Mouse (Mus musculus): ENCODE results near the gene Eif2b3. TPM values are rescaled to one million over a fixed set of nuclear protein-coding genes. Genes with fewer than 3 reads are reported as not detected.

Gene Eif2b3
- polyA plus RNA-seq, 1 experiment, result 23.4 TPM

DNA sequence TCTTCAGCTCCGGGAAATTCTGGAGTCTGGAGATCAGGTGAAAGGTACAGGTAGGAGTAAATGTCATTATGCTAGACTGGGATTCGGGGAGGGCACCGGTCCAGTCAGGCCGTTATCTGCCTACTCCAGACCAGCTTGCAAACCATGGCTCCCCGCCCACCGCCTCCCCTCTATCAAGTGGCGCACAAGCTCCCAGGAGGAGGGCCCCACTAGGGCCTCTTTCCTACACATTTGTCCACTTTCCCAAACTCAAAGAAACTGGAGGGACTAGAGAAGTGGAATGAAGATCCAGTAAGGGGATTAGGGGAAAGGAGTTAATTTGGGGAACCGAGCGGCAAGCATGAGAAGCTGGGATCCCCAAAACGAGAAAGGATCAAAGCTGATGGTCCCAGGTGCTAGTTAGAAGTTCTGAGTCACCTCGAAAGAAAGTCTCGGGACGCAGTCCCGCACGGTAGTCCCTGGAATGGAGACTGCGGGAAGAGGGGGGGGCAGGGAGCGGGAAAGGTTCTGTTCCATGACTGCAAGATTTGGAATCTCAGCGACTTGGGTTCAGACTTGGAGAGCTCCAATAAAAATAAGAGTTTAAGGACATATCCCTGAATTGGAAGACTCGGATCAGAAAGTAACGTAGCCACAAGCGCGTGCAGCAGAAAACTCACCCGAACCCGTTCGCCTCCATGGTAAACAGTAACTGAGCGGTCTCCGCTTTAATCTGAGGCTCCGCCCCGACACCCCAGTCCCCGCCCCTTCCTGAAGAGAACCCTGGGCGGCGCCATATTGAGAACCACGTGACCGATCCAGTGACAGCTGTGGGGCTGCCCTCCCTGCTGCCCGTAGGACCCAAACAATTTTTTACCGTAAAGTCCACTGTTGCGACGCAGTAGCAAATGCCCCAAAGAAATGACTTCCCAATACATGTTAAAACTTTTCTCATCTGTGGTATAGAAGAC lies 25.3 kb upstream of the Eif2b3 start, which contains the start of gene Urod:
Gene Urod (minus strand): TSS at position 742 of the 950 bp plus-strand sequence.
- TF ChIP-seq POLR2A (IDR thresholded peaks at IDR 0.05; ENCODE audit: borderline replicate concordance, control insufficient read depth, low read depth, low read length), result peak; percentile 62
- no peak for TF ChIP-seq CTCF (IDR thresholded peaks at IDR 0.05; ENCODE audit: control insufficient read depth, insufficient read depth, low read length)
- H3K4me3 ChIP-seq (replicated peaks; ENCODE audit: control insufficient read depth, low read depth, low read length), result peak within 1 kb of the TSS; percentile 87
- peak within 1 kb of the TSS; percentile 80 for H3K27ac ChIP-seq (ENCODE audit: control insufficient read depth, insufficient read depth, low read depth, low read length, poor library complexity)
- WGBS, result 2% methylated on average over 38 of the region's 38 CpGs
- peaks cover 2% of the 10 kb centered on the region for H3K4me1 ChIP-seq (ENCODE audit: control insufficient read depth, insufficient read depth, low read length)

- peak within 1 kb of the TSS; percentile 80 for H3K27ac ChIP-seq (ENCODE audit: control insufficient read depth, insufficient read depth, low read depth, low read length, poor library complexity)
- H3K4me3 ChIP-seq (replicated peaks; ENCODE audit: control insufficient read depth, low read depth, low read length), result peak within 1 kb of the TSS; percentile 87
- peaks cover 2% of the 10 kb centered on the region for H3K4me1 ChIP-seq (ENCODE audit: control insufficient read depth, insufficient read depth, low read length)
- WGBS, result under 1% methylated on average over 58 of the region's 58 CpGs
- TF ChIP-seq POLR2A (IDR thresholded peaks at IDR 0.05; ENCODE audit: borderline replicate concordance, control insufficient read depth, low read depth, low read length), result peak; percentile 15; the same call in 1 of the 2 replicates
- TF ChIP-seq CTCF (IDR thresholded peaks at IDR 0.05; ENCODE audit: control insufficient read depth, insufficient read depth, low read length), result no peak
Measured at GRCm38 (mm10) chr4:116995131-116995797, 23.9 kb upstream of the Eif2b3 start, which contains the start of gene Hectd3. Hectd3 (plus strand) TSS chr4:116995317.

DNA sequence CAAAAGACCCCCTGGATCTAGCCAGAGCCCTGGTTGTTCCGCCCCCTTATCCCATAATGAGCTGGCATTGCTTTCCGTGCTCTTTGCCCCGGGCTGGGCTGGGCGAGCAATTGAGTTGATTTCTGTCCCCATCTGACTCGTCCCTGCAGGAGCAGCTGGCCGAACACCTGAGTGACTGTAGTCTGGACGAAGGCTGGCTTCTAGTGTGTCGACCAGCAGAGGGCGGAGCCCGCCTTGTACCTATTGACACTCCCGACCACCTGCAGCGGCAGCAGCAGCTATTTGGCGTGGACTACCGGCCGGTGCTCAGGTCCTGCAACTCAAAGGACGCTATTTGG lies 23.4 kb upstream of the Eif2b3 start:
- under 1% methylated on average over 16 of the region's 16 CpGs for WGBS
- Histone ChIP-seq H3K4me1 (ENCODE audit: control insufficient read depth, insufficient read depth, low read length) (peaks cover 2% of the 10 kb centered on the region), H3K27ac (ENCODE audit: control insufficient read depth, insufficient read depth, low read depth, low read length, poor library complexity) (peak overlapping the region; percentile 80), H3K4me3 (replicated peaks; ENCODE audit: control insufficient read depth, low read depth, low read length) (peak overlapping the region; percentile 83)
- TF ChIP-seq POLR2A (IDR thresholded peaks at IDR 0.05; ENCODE audit: borderline replicate concordance, control insufficient read depth, low read depth, low read length), result no peak
- peak; percentile 55 for TF ChIP-seq CTCF (IDR thresholded peaks at IDR 0.05; ENCODE audit: control insufficient read depth, insufficient read depth, low read length)

GRCm38 (mm10) chr4:116999513-117000154 lies 19.6 kb upstream of the Eif2b3 start:
- TF ChIP-seq CTCF (IDR thresholded peaks at IDR 0.05; ENCODE audit: control insufficient read depth, insufficient read depth, low read length) (no peak), POLR2A (IDR thresholded peaks at IDR 0.05; ENCODE audit: borderline replicate concordance, control insufficient read depth, low read depth, low read length) (no peak)
- Histone ChIP-seq H3K4me3 (replicated peaks; ENCODE audit: control insufficient read depth, low read depth, low read length) (no peak overlapping the region), H3K27ac (ENCODE audit: control insufficient read depth, insufficient read depth, low read depth, low read length, poor library complexity) (no peak overlapping the region), H3K4me1 (ENCODE audit: control insufficient read depth, insufficient read depth, low read length) (peaks cover 2% of the 10 kb centered on the region)
- WGBS, result 92% methylated on average over 17 of the region's 17 CpGs

DNA sequence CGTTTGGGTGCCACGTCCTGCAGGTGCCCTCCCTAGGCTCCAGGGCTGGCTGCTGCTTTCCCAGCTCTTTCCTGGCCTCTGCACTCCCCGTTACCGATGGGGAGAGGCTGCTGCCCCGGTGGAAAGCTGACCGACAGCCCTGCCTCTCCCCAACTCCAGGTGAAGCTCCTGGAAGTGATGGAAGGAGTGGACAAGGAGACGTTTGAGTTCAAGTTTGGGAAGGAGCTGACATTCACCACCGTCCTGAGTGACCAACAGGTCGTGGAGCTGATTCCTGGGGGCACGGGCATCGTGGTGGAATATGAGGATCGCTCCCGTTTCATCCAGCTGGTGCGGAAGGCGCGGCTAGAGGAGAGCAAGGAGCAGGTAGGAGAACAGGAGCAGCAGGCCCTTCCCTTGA lies 17.2 kb upstream of the Eif2b3 start:
- Histone ChIP-seq H3K27ac (ENCODE audit: control insufficient read depth, insufficient read depth, low read depth, low read length, poor library complexity) (no peak overlapping the region), H3K4me3 (replicated peaks; ENCODE audit: control insufficient read depth, low read depth, low read length) (no peak overlapping the region), H3K4me1 (ENCODE audit: control insufficient read depth, insufficient read depth, low read length) (no peaks in the 10 kb centered on the region)
- WGBS, result 93% methylated on average over 16 of the region's 16 CpGs
- no peak for TF ChIP-seq CTCF (IDR thresholded peaks at IDR 0.05; ENCODE audit: control insufficient read depth, insufficient read depth, low read length)
- no peak; the same call in 1 of the 2 replicates for TF ChIP-seq POLR2A (IDR thresholded peaks at IDR 0.05; ENCODE audit: borderline replicate concordance, control insufficient read depth, low read depth, low read length)

DNA sequence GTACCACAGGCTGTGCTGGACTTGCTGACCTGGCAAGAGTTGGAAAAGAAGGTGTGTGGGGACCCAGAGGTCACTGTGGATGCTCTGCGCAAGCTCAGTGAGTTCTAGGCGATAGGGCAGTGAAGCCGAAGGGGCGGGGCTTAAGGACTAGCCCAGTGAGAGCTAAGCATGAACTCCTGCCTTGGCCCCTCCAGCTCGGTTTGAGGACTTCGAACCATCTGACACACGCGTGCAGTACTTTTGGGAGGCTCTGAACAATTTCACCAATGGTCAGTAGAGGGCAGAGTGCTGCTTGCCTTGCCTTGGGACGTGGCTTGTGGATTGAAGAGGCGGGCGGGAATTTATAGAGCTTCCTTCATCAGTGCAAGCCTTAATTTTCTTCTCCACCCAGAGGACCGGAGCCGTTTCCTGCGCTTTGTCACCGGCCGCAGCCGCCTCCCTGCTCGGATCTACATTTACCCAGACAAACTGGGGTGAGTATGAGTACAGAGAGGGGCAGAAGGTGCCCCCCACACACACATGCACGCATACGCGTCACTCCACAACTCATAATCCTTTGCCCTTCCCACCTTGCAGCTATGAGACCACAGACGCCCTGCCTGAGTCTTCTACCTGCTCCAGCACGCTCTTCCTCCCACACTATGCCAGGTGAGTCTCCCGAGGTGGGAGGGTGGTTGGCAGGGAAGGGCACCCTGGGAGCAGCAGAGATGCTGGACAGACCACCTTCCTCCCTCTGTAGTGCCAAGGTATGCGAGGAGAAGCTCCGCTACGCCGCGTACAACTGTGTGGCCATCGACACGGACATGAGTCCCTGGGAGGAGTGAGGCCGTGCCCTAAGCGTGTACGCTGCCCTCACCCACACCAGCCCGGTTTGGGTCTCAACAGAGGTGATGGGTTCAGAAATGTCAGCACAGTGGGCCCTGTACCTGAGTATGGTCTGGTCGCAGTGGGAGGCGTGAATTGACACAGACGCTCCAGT lies 16.4 kb upstream of the Eif2b3 start:
- Histone ChIP-seq H3K4me1 (ENCODE audit: control insufficient read depth, insufficient read depth, low read length) (no peaks in the 10 kb centered on the region), H3K4me3 (replicated peaks; ENCODE audit: control insufficient read depth, low read depth, low read length) (no peak overlapping the region), H3K27ac (ENCODE audit: control insufficient read depth, insufficient read depth, low read depth, low read length, poor library complexity) (no peak overlapping the region)
- 73% methylated on average over 38 of the region's 38 CpGs for WGBS
- peak; percentile 68 for TF ChIP-seq CTCF (IDR thresholded peaks at IDR 0.05; ENCODE audit: control insufficient read depth, insufficient read depth, low read length)
- TF ChIP-seq POLR2A (IDR thresholded peaks at IDR 0.05; ENCODE audit: borderline replicate concordance, control insufficient read depth, low read depth, low read length), result no peak

GRCm38 (mm10) chr4:117004649-117005048 lies 14.6 kb upstream of the Eif2b3 start:
- 91% methylated on average over 4 of the region's 4 CpGs for WGBS

More at GRCm38 (mm10) chr4:117004649-117005048, 14.6 kb upstream of the Eif2b3 start:
- H3K4me3 ChIP-seq (replicated peaks; ENCODE audit: control insufficient read depth, low read depth, low read length), result no peak overlapping the region
- no peak overlapping the region for H3K27ac ChIP-seq (ENCODE audit: control insufficient read depth, insufficient read depth, low read depth, low read length, poor library complexity)
- no peak for TF ChIP-seq POLR2A (IDR thresholded peaks at IDR 0.05; ENCODE audit: borderline replicate concordance, control insufficient read depth, low read depth, low read length)
- no peak for TF ChIP-seq CTCF (IDR thresholded peaks at IDR 0.05; ENCODE audit: control insufficient read depth, insufficient read depth, low read length)
- H3K4me1 ChIP-seq (ENCODE audit: control insufficient read depth, insufficient read depth, low read length), result no peaks in the 10 kb centered on the region
